Mouse (Mus musculus) E14TG2a.4 (cell line): ENCODE results near the gene Fam199x.

Experiments used
- H3K27me3 ChIP-seq: 2 replicates; pipeline ENCODE4 v1.6.1; 2014; ENCODE audit warnings: low read length, control low read depth; ENCODE audit not compliant: insufficient read depth
- H3K36me3 ChIP-seq: 2 replicates; pipeline ENCODE4 v1.6.1; 2014; ENCODE audit warnings: low read length, control low read depth; ENCODE audit not compliant: insufficient read depth
- H3K4me1 ChIP-seq: replicated peaks from 2 replicates; pipeline ENCODE4 v1.6.1; 2014; ENCODE audit warnings: low read depth, low read length, control low read depth
- H3K4me3 ChIP-seq: replicated peaks from 2 replicates; pipeline ENCODE4 v1.5.1; 2014; ENCODE audit warnings: mild to moderate bottlenecking, low read length
- H3K9me3 ChIP-seq: 2 replicates; pipeline ENCODE4 v1.6.1; 2014; ENCODE audit warnings: low read length, control low read depth
- CTCF ChIP-seq: conservative IDR thresholded peaks from 2 replicates; pipeline ENCODE4 v1.5.1; 2014; ENCODE audit warnings: low read length
- NANOG ChIP-seq: IDR thresholded peaks from 2 replicates; pipeline ENCODE4 v1.6.1; 2014; ENCODE audit warnings: borderline replicate concordance, low read length, mixed read lengths
- POU5F1 ChIP-seq: IDR thresholded peaks from 2 replicates; pipeline ENCODE4 v1.6.1; 2014; ENCODE audit warnings: low read length, borderline replicate concordance

Fam199x gene

GRCm38 (mm10) chrX:137049425-137050225 lies at the start of gene Fam199x:
TSS of gene Fam199x (plus strand) at chrX:137049594.
- Histone ChIP-seq H3K4me1 (peaks cover 5% of the 10 kb centered on the region; the same call in 1 of the 2 replicates), H3K4me3 (peak within 1 kb of the TSS; percentile 84), H3K9me3 (no peaks in the 10 kb centered on the region), H3K36me3 (no peaks in the 10 kb centered on the region), H3K27me3 (peaks cover 10% of the 10 kb centered on the region)
- TF ChIP-seq POU5F1 (no peak), NANOG (no peak), CTCF (no peak)

- H3K9me3 ChIP-seq: no peaks in the 10 kb centered on the region
- no peaks in the 10 kb centered on the region for H3K27me3 ChIP-seq
- peaks cover 9% of the 10 kb centered on the region; the same call in 1 of the 2 replicates for H3K4me1 ChIP-seq
- no peak overlapping the region for H3K4me3 ChIP-seq
- H3K36me3 ChIP-seq: peaks cover 39% of the 10 kb centered on the region
- TF ChIP-seq NANOG (no peak), POU5F1 (no peak), CTCF (peak; percentile 33)
Measured at GRCm38 (mm10) chrX:137015099-137015709, 34.2 kb upstream of the Fam199x start.

GRCm38 (mm10) chrX:137017668-137018067 lies 31.7 kb upstream of the Fam199x start:
- H3K27me3 ChIP-seq: no peaks in the 10 kb centered on the region

GRCm38 (mm10) chrX:137019310-137019709 lies 30.1 kb upstream of the Fam199x start:
- H3K27me3 ChIP-seq: no peaks in the 10 kb centered on the region
- H3K4me1 ChIP-seq: peaks cover 9% of the 10 kb centered on the region; the same call in 1 of the 2 replicates
- H3K36me3 ChIP-seq: peaks cover 20% of the 10 kb centered on the region; the same call in 1 of the 2 replicates
- no peak overlapping the region for H3K4me3 ChIP-seq
- H3K9me3 ChIP-seq: no peaks in the 10 kb centered on the region
- TF ChIP-seq NANOG (no peak), CTCF (peak; percentile 60), POU5F1 (no peak)

More at GRCm38 (mm10) chrX:137017668-137018067, 31.7 kb upstream of the Fam199x start:
- no peak for TF ChIP-seq POU5F1
- TF ChIP-seq CTCF: no peak
- no peak for TF ChIP-seq NANOG
- H3K4me1 ChIP-seq: peaks cover 9% of the 10 kb centered on the region; the same call in 1 of the 2 replicates
- H3K9me3 ChIP-seq: no peaks in the 10 kb centered on the region
- peaks cover 32% of the 10 kb centered on the region for H3K36me3 ChIP-seq
- no peak overlapping the region for H3K4me3 ChIP-seq

- H3K9me3 ChIP-seq: no peaks in the 10 kb centered on the region
- no peaks in the 10 kb centered on the region for H3K27me3 ChIP-seq
- peaks cover 38% of the 10 kb centered on the region for H3K36me3 ChIP-seq
- H3K4me1 ChIP-seq: peaks cover 64% of the 10 kb centered on the region
- no peak for TF ChIP-seq POU5F1
- TF ChIP-seq NANOG: no peak
- TF ChIP-seq CTCF: no peak
- H3K4me3 ChIP-seq: no peak overlapping the region
Measured at GRCm38 (mm10) chrX:137030916-137031315, 18.5 kb upstream of the Fam199x start.

- no peaks in the 10 kb centered on the region for H3K9me3 ChIP-seq
Measured at GRCm38 (mm10) chrX:137031726-137032125, 17.7 kb upstream of the Fam199x start.

GRCm38 (mm10) chrX:137034322-137034721 lies 15.1 kb upstream of the Fam199x start:
- Histone ChIP-seq H3K9me3 (no peaks in the 10 kb centered on the region), H3K4me1 (peaks cover 73% of the 10 kb centered on the region), H3K27me3 (no peaks in the 10 kb centered on the region), H3K4me3 (no peak overlapping the region), H3K36me3 (peaks cover 11% of the 10 kb centered on the region; the same call in 1 of the 2 replicates)
- no peak for TF ChIP-seq CTCF
- TF ChIP-seq POU5F1: no peak
- no peak for TF ChIP-seq NANOG

More at GRCm38 (mm10) chrX:137031726-137032125, 17.7 kb upstream of the Fam199x start:
- no peaks in the 10 kb centered on the region for H3K27me3 ChIP-seq
- TF ChIP-seq POU5F1 (no peak), CTCF (no peak), NANOG (no peak)
- peaks cover 37% of the 10 kb centered on the region for H3K36me3 ChIP-seq
- peaks cover 73% of the 10 kb centered on the region for H3K4me1 ChIP-seq
- H3K4me3 ChIP-seq: no peak overlapping the region

GRCm38 (mm10) chrX:137037470-137037999 lies 11.9 kb upstream of the Fam199x start:
- Histone ChIP-seq H3K27me3 (no peaks in the 10 kb centered on the region), H3K9me3 (no peaks in the 10 kb centered on the region), H3K36me3 (0 out of 2 replicates have a peak, but pooled peaks cover 3% of the 10 kb centered on the region), H3K4me3 (peak overlapping the region; percentile 76), H3K4me1 (peaks cover 46% of the 10 kb centered on the region)
- TF ChIP-seq CTCF: no peak
- TF ChIP-seq POU5F1: no peak
- peak; percentile 72; the same call in 1 of the 2 replicates for TF ChIP-seq NANOG
